Mouse (Mus musculus) small intestine, adult 2 months (tissue): ENCODE data around the gene Apobec4. TPM values are rescaled to one million over a fixed set of nuclear protein-coding genes. Genes with fewer than 3 reads are reported as not detected.
A peak's percentile ranks its signal among the peaks of the same experiment; 100 is the strongest.

Experiments
- H3K27ac ChIP-seq: fragments of 200-500 bp; 2 replicates; pipeline ENCODE4 v1.5.1; 2012; ENCODE audit warnings: low read depth, low read length, control low read depth, inconsistent platforms; ENCODE audit not compliant: insufficient read depth
- H3K27me3 ChIP-seq: fragments of 200-500 bp; 2 replicates; pipeline ENCODE4 v1.6.1; 2012; ENCODE audit warnings: mild to moderate bottlenecking, moderate library complexity, low read length, inconsistent platforms; ENCODE audit not compliant: control insufficient read depth, insufficient read depth
- H3K36me3 ChIP-seq: fragments of 200-500 bp; 2 replicates; pipeline ENCODE4 v1.6.1; 2012; ENCODE audit warnings: mild to moderate bottlenecking, low read length, control low read depth, inconsistent platforms; ENCODE audit not compliant: control insufficient read depth, insufficient read depth
- H3K4me1 ChIP-seq: fragments of 200-500 bp; 2 replicates; pipeline ENCODE4 v1.6.1; 2012; ENCODE audit warnings: low read length, inconsistent platforms, mixed read lengths; ENCODE audit not compliant: control insufficient read depth, insufficient read depth, insufficient read length
- H3K4me3 ChIP-seq: fragments of 200-500 bp; 2 replicates; pipeline ENCODE4 v1.5.1; 2012; ENCODE audit warnings: low read depth, mild to moderate bottlenecking, control low read depth, inconsistent platforms, low read length, moderate library complexity
- CTCF ChIP-seq: fragments of 200-500 bp; IDR thresholded peaks from 2 replicates; pipeline ENCODE4 v1.5.1; 2012; ENCODE audit warnings: low read depth, mild to moderate bottlenecking, control low read depth, inconsistent platforms, low read length, moderate library complexity, mixed read lengths; ENCODE audit not compliant: insufficient replicate concordance, insufficient read length; ENCODE audit errors: extremely low read depth
- POLR2A ChIP-seq: fragments of 200-500 bp; IDR thresholded peaks from 2 replicates; pipeline ENCODE4 v1.6.1; 2012; ENCODE audit warnings: low read depth, mild to moderate bottlenecking, control low read depth, inconsistent platforms, low read length, moderate library complexity
- WGBS: fragments of 180-500 bp; shearing (Covaris S2); methylation state at CpG from one replicate; pipeline ENCODE4 v1.1.7; 2018; 5-methylcytosine and 5-hydroxymethylcytosine counted together
- polyA plus RNA-seq: library from polyadenylated mRNA; depleted of rRNA; stranded (reverse); fragments of >200 nt; gene quantifications from 2 replicates; pipeline ENCODE4 v1.2.3, GENCODE M21; 2012

Gene Apobec4
- polyA plus RNA-seq, 1 experiment, result not detected

DNA sequence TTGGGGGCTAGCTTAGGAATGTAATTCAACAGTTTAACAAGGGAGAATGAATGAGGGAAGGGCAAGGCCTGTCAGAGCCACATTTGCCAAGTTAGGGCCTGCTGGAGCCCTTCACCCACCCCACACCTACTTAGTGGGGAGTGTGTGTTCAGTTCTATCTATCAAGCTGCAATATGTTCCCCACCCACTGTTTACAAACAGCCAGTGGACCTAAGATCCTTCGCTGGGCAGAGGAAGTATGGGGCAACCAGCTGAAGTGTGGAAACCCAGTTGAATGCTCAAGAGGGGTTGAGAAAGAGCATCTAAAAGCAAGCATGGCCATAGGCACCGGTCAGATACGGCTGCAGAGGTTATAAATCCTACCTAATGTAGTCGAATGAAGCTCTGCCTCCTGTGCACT, 36.6 kb downstream of the Apobec4 start:
- Histone ChIP-seq H3K4me3 (no peak overlapping the region), H3K4me1 (no peaks in the 10 kb centered on the region), H3K27ac (no peak overlapping the region), H3K36me3 (no peaks in the 10 kb centered on the region), H3K27me3 (no peaks in the 10 kb centered on the region)
- TF ChIP-seq CTCF (no peak), POLR2A (no peak)
- WGBS, result 80% methylated on average over 4 of the region's 4 CpGs

DNA sequence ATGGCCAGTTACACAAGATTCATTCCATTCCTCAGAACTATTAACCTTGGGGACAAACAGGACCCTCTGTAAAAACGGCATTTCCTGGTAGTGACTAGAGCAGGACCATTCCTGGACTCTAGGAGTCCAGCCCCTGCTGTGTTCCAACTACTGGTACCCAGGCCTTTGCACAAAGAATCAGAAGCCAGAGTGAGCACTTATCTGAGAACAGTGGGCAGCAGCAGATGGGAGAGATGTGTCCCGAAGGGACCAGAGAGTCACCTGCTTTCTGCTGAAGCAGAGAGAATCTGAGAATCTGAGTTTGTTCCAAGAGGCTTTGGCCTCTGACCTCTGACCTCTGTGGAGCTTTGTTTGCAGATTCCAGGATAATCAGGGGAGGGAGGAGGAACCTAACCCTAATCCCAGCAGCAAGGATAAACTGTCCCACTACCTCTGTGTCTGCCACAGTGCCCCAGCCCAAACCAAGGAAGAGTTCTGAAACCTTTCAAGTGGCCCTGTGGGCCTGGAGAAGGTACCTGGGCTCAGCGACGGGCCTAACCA, 37.8 kb downstream of the Apobec4 start:
- 63% methylated on average over 4 of the region's 4 CpGs for WGBS
- H3K4me3 ChIP-seq, result no peak overlapping the region
- H3K27me3 ChIP-seq, result no peaks in the 10 kb centered on the region
- H3K36me3 ChIP-seq, result no peaks in the 10 kb centered on the region
- TF ChIP-seq CTCF (no peak), POLR2A (no peak)
- no peak overlapping the region for H3K27ac ChIP-seq
- no peaks in the 10 kb centered on the region for H3K4me1 ChIP-seq

DNA sequence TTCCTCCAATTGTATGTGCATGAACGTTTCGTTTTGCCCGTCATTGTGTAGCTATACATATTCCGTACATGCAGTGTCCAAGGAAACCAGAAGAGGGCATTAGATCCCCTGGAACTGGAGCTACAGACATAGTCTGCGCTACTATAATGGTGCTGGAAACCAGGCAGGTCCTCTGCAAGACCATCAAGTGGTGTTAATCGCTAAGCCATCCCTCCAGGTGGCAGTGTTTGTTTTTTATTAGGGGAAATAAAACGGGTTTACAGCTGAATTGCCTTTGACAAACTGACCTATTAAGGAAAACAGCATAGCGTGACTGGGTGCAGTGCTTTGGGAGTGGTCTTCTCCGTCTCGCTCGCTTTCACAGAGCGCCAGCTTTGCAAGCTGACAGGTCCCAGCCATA, 39.9 kb downstream of the Apobec4 start:
- 15% methylated on average over 12 of the region's 12 CpGs for WGBS
- no peak overlapping the region for H3K27ac ChIP-seq
- TF ChIP-seq POLR2A (no peak), CTCF (peak; percentile 42; the same call in 1 of the 2 replicates)

DNA sequence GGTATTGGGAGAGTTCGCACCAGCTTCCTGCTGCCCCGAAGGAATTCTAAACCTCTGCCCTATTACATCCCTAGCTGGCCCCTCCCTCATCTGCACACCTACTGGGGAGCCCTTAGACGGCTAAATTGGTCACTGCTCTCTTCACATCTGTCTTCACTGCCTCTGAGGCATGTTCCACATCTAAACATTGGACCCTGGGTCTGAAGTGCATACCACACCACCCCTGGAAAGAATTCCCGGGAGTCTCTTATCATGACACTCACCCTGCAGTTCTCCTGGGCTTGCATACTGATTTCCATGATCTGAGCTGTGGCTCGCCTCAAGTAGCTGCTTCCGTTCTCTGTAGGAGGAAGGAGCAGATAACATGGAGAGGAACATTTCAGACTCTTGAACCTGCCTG, 40.5 kb downstream of the Apobec4 start:
- Histone ChIP-seq H3K27ac (no peak overlapping the region), H3K36me3 (no peaks in the 10 kb centered on the region), H3K4me3 (no peak overlapping the region), H3K4me1 (peaks cover under 1% of the 10 kb centered on the region; the same call in 1 of the 2 replicates), H3K27me3 (no peaks in the 10 kb centered on the region)
- no peak for TF ChIP-seq CTCF
- no peak for TF ChIP-seq POLR2A
- WGBS, result 8% methylated on average over 6 of the region's 6 CpGs

More for the DNA sequence above, 39.9 kb downstream of the Apobec4 start:
- Histone ChIP-seq H3K36me3 (no peaks in the 10 kb centered on the region), H3K27me3 (no peaks in the 10 kb centered on the region), H3K4me3 (no peak overlapping the region), H3K4me1 (no peaks in the 10 kb centered on the region)

GRCm38 (mm10) chr1:152791269-152791668, 40.9 kb downstream of the Apobec4 start:
- Histone ChIP-seq H3K27ac (no peak overlapping the region), H3K4me3 (no peak overlapping the region), H3K36me3 (no peaks in the 10 kb centered on the region), H3K4me1 (peaks cover 3% of the 10 kb centered on the region; the same call in 1 of the 2 replicates), H3K27me3 (no peaks in the 10 kb centered on the region)
- no peak for TF ChIP-seq POLR2A
- TF ChIP-seq CTCF, result no peak
- 62% methylated on average over 4 of the region's 4 CpGs for WGBS

DNA sequence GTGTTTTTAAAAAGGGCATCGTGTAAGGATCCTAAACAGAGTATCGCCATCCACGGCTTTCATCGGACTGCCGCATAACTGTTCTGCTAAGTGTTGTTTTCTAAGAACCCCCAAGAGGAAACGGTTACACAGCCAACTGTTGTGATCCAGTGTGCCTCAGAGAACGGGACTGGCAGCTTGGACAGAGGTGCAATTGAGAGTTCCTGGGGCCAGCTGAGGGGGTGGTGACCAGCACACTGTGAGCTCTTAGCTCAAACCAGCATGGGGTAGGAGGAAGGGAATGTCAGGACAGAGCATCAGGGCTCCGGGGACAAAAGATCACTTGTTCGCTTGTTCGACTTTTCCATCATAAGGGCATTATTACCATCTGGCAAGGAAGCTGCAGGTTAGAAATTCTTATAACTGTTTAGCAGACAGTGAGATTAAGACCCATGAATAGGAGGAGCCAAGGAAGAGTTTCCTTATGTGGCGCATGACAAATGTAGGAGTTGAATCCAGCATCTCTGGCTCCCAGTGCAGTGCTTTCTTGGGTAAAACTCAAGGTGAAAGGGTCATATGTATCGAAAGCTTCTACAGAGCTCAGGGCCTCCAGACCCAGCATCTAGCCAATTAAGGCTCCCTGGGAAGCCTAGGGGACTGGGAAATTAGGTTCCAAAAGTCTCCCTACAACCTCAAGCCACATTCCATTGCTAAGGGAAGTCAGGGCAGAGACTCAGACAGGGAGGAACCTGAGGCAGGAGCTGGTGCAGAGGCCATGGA, 42.6 kb downstream of the Apobec4 start:
- no peak for TF ChIP-seq POLR2A
- TF ChIP-seq CTCF, result no peak
- Histone ChIP-seq H3K4me3 (no peak overlapping the region), H3K27ac (no peak overlapping the region), H3K36me3 (no peaks in the 10 kb centered on the region), H3K27me3 (no peaks in the 10 kb centered on the region), H3K4me1 (peaks cover 3% of the 10 kb centered on the region; the same call in 1 of the 2 replicates)
- WGBS, result 78% methylated on average over 12 of the region's 12 CpGs

- TF ChIP-seq POLR2A, result no peak
- no peak for TF ChIP-seq CTCF
- 76% methylated on average over 6 of the region's 6 CpGs for WGBS
Measured at GRCm38 (mm10) chr1:152793495-152794130, 43.3 kb downstream of the Apobec4 start.

More at GRCm38 (mm10) chr1:152793495-152794130, 43.3 kb downstream of the Apobec4 start:
- Histone ChIP-seq H3K36me3 (no peaks in the 10 kb centered on the region), H3K4me1 (peaks cover 3% of the 10 kb centered on the region; the same call in 1 of the 2 replicates), H3K27me3 (no peaks in the 10 kb centered on the region), H3K27ac (no peak overlapping the region), H3K4me3 (no peak overlapping the region)
